Mouse (Mus musculus): ENCODE results near the gene Dpep1.

- TF ChIP-seq CTCF (conservative IDR thresholded peaks at IDR 0.05; ENCODE audit: insufficient read depth, insufficient read length, low read depth, low read length) = no peak
- TF ChIP-seq POLR2A (IDR thresholded peaks at IDR 0.05; ENCODE audit: low read depth, low read length) = no peak
These were observed 28.1 kb upstream of the Dpep1 start, which contains the start of gene Sult5a1 for GRCm38 (mm10) chr8:123157888-123158465.

All from kidney, adult 2 months (tissue).